Mouse (Mus musculus) testis, adult 2 months (tissue): ENCODE measurements around the gene Mpz. TPM values are rescaled to one million over a fixed set of nuclear protein-coding genes. Genes with fewer than 3 reads are reported as not detected.

Experiments used
- H3K27ac ChIP-seq: fragments of 200-500 bp; 2 replicates; pipeline ENCODE4 v1.5.1; 2012; ENCODE audit warnings: low read depth, low read length; ENCODE audit not compliant: control insufficient read depth, insufficient read depth
- H3K27me3 ChIP-seq: fragments of 200-500 bp; 2 replicates; pipeline ENCODE4 v1.6.1; 2012; ENCODE audit warnings: mild to moderate bottlenecking, low read length, moderate library complexity; ENCODE audit not compliant: control insufficient read depth, insufficient read depth
- H3K36me3 ChIP-seq: fragments of 200-500 bp; 2 replicates; pipeline ENCODE4 v1.6.1; 2012; ENCODE audit warnings: mild to moderate bottlenecking, low read length; ENCODE audit not compliant: control insufficient read depth, insufficient read depth
- H3K4me1 ChIP-seq: fragments of 200-500 bp; 2 replicates; pipeline ENCODE4 v1.6.1; 2012; ENCODE audit warnings: low read length; ENCODE audit not compliant: control insufficient read depth, insufficient read depth
- H3K4me3 ChIP-seq: fragments of 200-500 bp; 2 replicates; pipeline ENCODE4 v1.5.1; 2012; ENCODE audit warnings: low read depth, mild to moderate bottlenecking, low read length, moderate library complexity, mixed read lengths; ENCODE audit not compliant: control insufficient read depth
- CTCF ChIP-seq: fragments of 200-500 bp; IDR thresholded peaks from 2 replicates; pipeline ENCODE4 v1.5.1; 2012; ENCODE audit warnings: low read depth, mild to moderate bottlenecking, inconsistent platforms, low read length, moderate library complexity; ENCODE audit not compliant: control insufficient read depth, insufficient read depth, insufficient replicate concordance
- POLR2A ChIP-seq: fragments of 200-500 bp; IDR thresholded peaks from 2 replicates; pipeline ENCODE4 v1.6.1; 2012; ENCODE audit warnings: low read depth, mild to moderate bottlenecking, inconsistent platforms, low read length, moderate library complexity; ENCODE audit not compliant: control insufficient read depth
- polyA plus RNA-seq: library from polyadenylated mRNA; depleted of rRNA; stranded (reverse); fragments of >200 nt; gene quantifications from 2 replicates; pipeline ENCODE4 v1.2.3, GENCODE M21; 2012; rRNA removed

Mpz gene
- polyA plus RNA-seq, 1 experiment: 2.8 TPM

GRCm38 (mm10) chr1:171195887-171196397 lies 45.4 kb downstream of the Mpz start, which contains the start of gene Pcp4l1:
Gene Pcp4l1 (minus strand): TSS chr1:171196268.
- Histone ChIP-seq H3K27me3 (no peaks in the 10 kb centered on the region; the same call in 1 of the 2 replicates), H3K4me1 (peaks cover 13% of the 10 kb centered on the region), H3K4me3 (peak within 1 kb of the TSS; percentile 71), H3K27ac (no peak within 1 kb of the TSS), H3K36me3 (no peaks in the 10 kb centered on the region)
- TF ChIP-seq POLR2A: no peak
- no peak for TF ChIP-seq CTCF

- TF ChIP-seq CTCF (no peak), POLR2A (no peak)
- Histone ChIP-seq H3K4me1 (peaks cover 5% of the 10 kb centered on the region), H3K36me3 (no peaks in the 10 kb centered on the region), H3K4me3 (no peak overlapping the region), H3K27me3 (no peaks in the 10 kb centered on the region; the same call in 1 of the 2 replicates), H3K27ac (no peak overlapping the region)
These were observed 49.0 kb downstream of the Mpz start for GRCm38 (mm10) chr1:171199532-171199931.

- Histone ChIP-seq H3K36me3 (no peaks in the 10 kb centered on the region), H3K27ac (no peak overlapping the region), H3K27me3 (no peaks in the 10 kb centered on the region; the same call in 1 of the 2 replicates), H3K4me1 (peaks cover 4% of the 10 kb centered on the region), H3K4me3 (no peak overlapping the region)
- TF ChIP-seq CTCF: no peak
- TF ChIP-seq POLR2A: no peak
These were observed 50.3 kb downstream of the Mpz start for GRCm38 (mm10) chr1:171200769-171201168.

- H3K27me3 ChIP-seq: no peaks in the 10 kb centered on the region
- no peak overlapping the region for H3K27ac ChIP-seq
- no peaks in the 10 kb centered on the region for H3K4me1 ChIP-seq
- H3K4me3 ChIP-seq: no peak overlapping the region
- H3K36me3 ChIP-seq: no peaks in the 10 kb centered on the region
- no peak for TF ChIP-seq POLR2A
- no peak for TF ChIP-seq CTCF
These were observed 53.1 kb downstream of the Mpz start for GRCm38 (mm10) chr1:171203471-171204248.

- Histone ChIP-seq H3K27ac (no peak overlapping the region), H3K36me3 (no peaks in the 10 kb centered on the region), H3K27me3 (no peaks in the 10 kb centered on the region), H3K4me1 (no peaks in the 10 kb centered on the region), H3K4me3 (no peak overlapping the region)
- TF ChIP-seq CTCF (no peak), POLR2A (no peak)
These were observed 53.7 kb downstream of the Mpz start for GRCm38 (mm10) chr1:171204249-171204644.

- Histone ChIP-seq H3K4me1 (no peaks in the 10 kb centered on the region), H3K27me3 (no peaks in the 10 kb centered on the region), H3K36me3 (no peaks in the 10 kb centered on the region), H3K4me3 (no peak overlapping the region), H3K27ac (no peak overlapping the region)
- no peak for TF ChIP-seq POLR2A
- no peak for TF ChIP-seq CTCF
These were observed 55.4 kb downstream of the Mpz start for GRCm38 (mm10) chr1:171205704-171206493.

GRCm38 (mm10) chr1:171209409-171209808 lies 58.9 kb downstream of the Mpz start:
- no peaks in the 10 kb centered on the region for H3K4me1 ChIP-seq
- H3K27me3 ChIP-seq: no peaks in the 10 kb centered on the region
- no peak overlapping the region for H3K4me3 ChIP-seq
- H3K27ac ChIP-seq: no peak overlapping the region
- TF ChIP-seq CTCF (no peak), POLR2A (no peak)
- no peaks in the 10 kb centered on the region for H3K36me3 ChIP-seq

Other genes starting within 250 kb of the Mpz start
- 0.16 and 0.23 TPM in 2 replicates for gene Fcrlb, start 237.8 kb upstream of the Mpz start, polyA plus RNA-seq
- 5.2 and 5.9 TPM in 2 replicates for gene Fcrla, start 223.1 kb upstream of the Mpz start, polyA plus RNA-seq
- 5.6 and 5.9 TPM in 2 replicates for gene Fcgr2b, start 174.2 kb upstream of the Mpz start, polyA plus RNA-seq
- not detected in 2 replicates for gene Fcgr4, start 131.8 kb upstream of the Mpz start, polyA plus RNA-seq
- gene Fcgr3, start 85.8 kb upstream of the Mpz start, polyA plus RNA-seq: 30.9 and 52.1 TPM in 2 replicates
- 309 and 314 TPM in 2 replicates for gene Cfap126, start 36.8 kb upstream of the Mpz start, polyA plus RNA-seq
- gene Sdhc, start 108 bp upstream of the Mpz start, polyA plus RNA-seq: 85.3 and 105 TPM in 2 replicates
- 2.9 and 4.6 TPM in 2 replicates for gene Pcp4l1, start 45.6 kb downstream of the Mpz start, polyA plus RNA-seq
- gene Nr1i3, start 63.3 kb downstream of the Mpz start, polyA plus RNA-seq: 0.04 and 0.16 TPM in 2 replicates
- 4.5 and 6.5 TPM in 2 replicates for gene Tomm40l, start 71.8 kb downstream of the Mpz start, polyA plus RNA-seq
- 8.0 and 8.3 TPM in 2 replicates for gene Apoa2, start 74.3 kb downstream of the Mpz start, polyA plus RNA-seq
- 5.8 and 8.2 TPM in 2 replicates for gene Fcer1g, start 83.7 kb downstream of the Mpz start, polyA plus RNA-seq
- 0.52 and 1.0 TPM in 2 replicates for gene Adamts4, start 99.7 kb downstream of the Mpz start, polyA plus RNA-seq
- 86.0 and 91.4 TPM in 2 replicates for gene Ndufs2, start 100.7 kb downstream of the Mpz start, polyA plus RNA-seq
- 25.0 and 32.3 TPM in 2 replicates for gene B4galt3, start 119.6 kb downstream of the Mpz start, polyA plus RNA-seq
- 7.1 and 8.7 TPM in 2 replicates for gene Ppox, start 130.5 kb downstream of the Mpz start, polyA plus RNA-seq
- gene Usp21, start 137.3 kb downstream of the Mpz start, polyA plus RNA-seq: 38.4 and 38.7 TPM in 2 replicates
- gene Ufc1, start 144.3 kb downstream of the Mpz start, polyA plus RNA-seq: 19.1 and 20.0 TPM in 2 replicates
- gene Dedd, start 178.4 kb downstream of the Mpz start, polyA plus RNA-seq: 158 and 176 TPM in 2 replicates
- gene Nit1, start 194.9 kb downstream of the Mpz start, polyA plus RNA-seq: 74.2 and 82.8 TPM in 2 replicates
- gene Pfdn2, start 195.0 kb downstream of the Mpz start, polyA plus RNA-seq: 23.9 and 25.8 TPM in 2 replicates
- 10.6 and 10.9 TPM in 2 replicates for gene Klhdc9, start 210.1 kb downstream of the Mpz start, polyA plus RNA-seq
- gene Nectin4, start 219.4 kb downstream of the Mpz start, polyA plus RNA-seq: 6.5 and 8.5 TPM in 2 replicates
- 8.0 and 11.5 TPM in 2 replicates for gene Arhgap30, start 238.2 kb downstream of the Mpz start, polyA plus RNA-seq